In the genomic region with DNA sequence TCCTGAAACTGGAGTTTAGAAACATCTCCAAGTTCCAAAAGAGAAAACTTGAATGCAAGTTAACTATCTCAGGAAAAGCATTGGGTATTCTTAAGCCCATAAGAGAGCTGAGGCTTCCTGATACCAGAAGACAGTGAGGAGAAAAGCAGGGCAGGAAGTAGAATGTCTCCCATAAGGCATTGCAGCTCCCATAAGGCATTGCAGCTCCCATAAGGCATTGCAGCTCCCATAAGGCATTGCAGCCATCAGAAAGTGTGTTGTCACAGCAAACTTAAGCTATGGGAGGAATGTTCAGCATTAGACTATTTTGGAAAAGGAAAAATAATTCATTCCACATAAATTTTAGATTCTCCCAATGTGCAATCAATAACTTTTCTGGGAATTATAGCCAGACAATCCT, we compare ENCODE assay signal across 27 mouse cellular contexts. TPM values are rescaled to one million over a fixed set of nuclear protein-coding genes. Genes with fewer than 3 reads are reported as not detected.
"Had no signal": no experiment of that assay in that cellular context is flagged by ENCODE, and none has a peak within 500 bp of the region (broad histone marks: within the 10 kb centered on the region; RNA-seq: fewer than 3 reads in every experiment).

No protein-coding gene starts in this region.

- H3K4me2 ChIP-seq: embryonic facial prominence, embryonic 12.5 days; embryonic facial prominence, embryonic 13.5 days; embryonic facial prominence, embryonic 15.5 days; forebrain, embryonic 12.5 days; forebrain, embryonic 13.5 days; forebrain, embryonic 15.5 days had no signal

- H3K27ac ChIP-seq: embryonic facial prominence, embryonic 10.5 days; embryonic facial prominence, embryonic 12.5 days; embryonic facial prominence, embryonic 13.5 days; embryonic facial prominence, embryonic 15.5 days; forebrain, embryonic 10.5 days; forebrain, embryonic 12.5 days; forebrain, embryonic 13.5 days; forebrain, embryonic 15.5 days; gastrocnemius, adult 2 months; heart, adult 2 months had no signal

- H3K4me1 ChIP-seq: embryonic facial prominence, embryonic 12.5 days; embryonic facial prominence, embryonic 13.5 days; forebrain, embryonic 15.5 days had no signal

- H3K9ac ChIP-seq: embryonic facial prominence, embryonic 12.5 days; embryonic facial prominence, embryonic 13.5 days; embryonic facial prominence, embryonic 15.5 days; forebrain, embryonic 12.5 days; forebrain, embryonic 13.5 days; forebrain, embryonic 15.5 days; forebrain, postnatal 0 days had no signal

- H3K4me3 ChIP-seq: embryonic facial prominence, embryonic 10.5 days; embryonic facial prominence, embryonic 12.5 days; embryonic facial prominence, embryonic 13.5 days; embryonic facial prominence, embryonic 15.5 days; erythroblast, embryonic 14.5 days; forebrain, embryonic 10.5 days; forebrain, embryonic 12.5 days; forebrain, embryonic 13.5 days; forebrain, embryonic 15.5 days; gastrocnemius, adult 2 months; heart, adult 2 months had no signal

- ATAC-seq: forebrain, embryonic 13.5 days; forebrain, embryonic 14.5 days; forebrain, embryonic 15.5 days; forebrain, embryonic 16.5 days; forebrain, postnatal 0 days had no signal

- H3K9me3 ChIP-seq: embryonic facial prominence, embryonic 10.5 days; embryonic facial prominence, embryonic 12.5 days; embryonic facial prominence, embryonic 13.5 days; embryonic facial prominence, embryonic 15.5 days; forebrain, embryonic 10.5 days; forebrain, embryonic 13.5 days; forebrain, embryonic 15.5 days had no signal

- DNase-seq: cerebellum, adult 9-10 months; cerebellum, adult 9-11 months; cerebellum, postnatal 10 days; cerebellum, postnatal 14 days; cerebellum, postnatal 25 days; cerebellum, postnatal 36 days; embryo, embryonic 11 days; forebrain, postnatal 0 days; gastrocnemius, adult 2 months; gastrocnemius, postnatal 10 days; gastrocnemius, postnatal 14 days; gastrocnemius, postnatal 25 days; gastrocnemius, postnatal 36 days; heart, adult 11 months; heart, adult 18-20 months; heart, adult 2 months had no signal

- H3K27me3 ChIP-seq: embryonic facial prominence, embryonic 12.5 days; embryonic facial prominence, embryonic 13.5 days; embryonic facial prominence, embryonic 15.5 days; forebrain, embryonic 12.5 days; forebrain, embryonic 13.5 days; forebrain, embryonic 15.5 days had no signal

RNA-seq across cellular contexts. Expression of a gene that starts 51.2 kb away (rescaled TPM):
- polyA plus RNA-seq: erythroblast, embryonic 14.5 days had no signal
